Mouse (Mus musculus): Measurements from ENCODE around the gene Lgals3. TPM values are rescaled to one million over a fixed set of nuclear protein-coding genes. Genes with fewer than 3 reads are reported as not detected.
"Not testable (repeated sequence)": the region's sequence is repeated elsewhere in the genome, so short reads cannot be mapped to it uniquely, and the experiment has no call there.

Lgals3 gene
- 207 and 273 TPM in 2 replicates for polyA plus RNA-seq (2015; fragmentation: Nextera tagmentation; extraction: Ambion mirVana)

GRCm38 (mm10) chr14:47367461-47367860 is at the start of gene Lgals3:
Lgals3 (plus strand) TSS chr14:47367751.
- H3K36me3 ChIP-seq (ENCODE audit: control insufficient read depth, insufficient read depth) = no peaks in the 10 kb centered on the region
- H3K4me2 ChIP-seq (replicated peaks; ENCODE audit: low read depth) = peak within 1 kb of the TSS; percentile 17; the same call in 1 of the 2 replicates
- peaks cover 13% of the 10 kb centered on the region; the same call in 1 of the 2 replicates for H3K4me1 ChIP-seq (replicated peaks; ENCODE audit: control insufficient read depth, insufficient read depth, low read length)
- H3K27ac ChIP-seq (ENCODE audit: low read depth, low read length) = peak within 1 kb of the TSS; percentile 70
- H3K9me3 ChIP-seq (ENCODE audit: control insufficient read depth) = no peaks in the 10 kb centered on the region
- ATAC-seq = no peak
- no peak for TF ChIP-seq CTCF (IDR thresholded peaks at IDR 0.05; ENCODE audit: low read depth)
- 32% methylated on average over 9 of the region's 9 CpGs for WGBS
- no peaks in the 10 kb centered on the region for H3K27me3 ChIP-seq (replicated peaks; ENCODE audit: control insufficient read depth, insufficient read depth, low read length)
- no peak within 1 kb of the TSS for H3K9ac ChIP-seq (ENCODE audit: low read depth, low read length)
- no peak within 1 kb of the TSS for H3K4me3 ChIP-seq (ENCODE audit: low read depth, low read length)

GRCm38 (mm10) chr14:47319362-47319761 is 48.2 kb upstream of the Lgals3 start:
- 61% methylated on average over 5 of the region's 5 CpGs for WGBS
- Histone ChIP-seq H3K27me3 (replicated peaks; ENCODE audit: control insufficient read depth, insufficient read depth, low read length) (no peaks in the 10 kb centered on the region), H3K27ac (ENCODE audit: low read depth, low read length) (no peak overlapping the region; the same call in 1 of the 2 replicates), H3K4me1 (replicated peaks; ENCODE audit: control insufficient read depth, insufficient read depth, low read length) (no peaks in the 10 kb centered on the region), H3K36me3 (ENCODE audit: control insufficient read depth, insufficient read depth) (peaks cover 26% of the 10 kb centered on the region), H3K9ac (ENCODE audit: low read depth, low read length) (no peak overlapping the region), H3K4me2 (replicated peaks; ENCODE audit: low read depth) (no peak overlapping the region), H3K4me3 (ENCODE audit: low read depth, low read length) (no peak overlapping the region), H3K9me3 (ENCODE audit: control insufficient read depth) (no peaks in the 10 kb centered on the region)
- 0 out of 2 replicates have a peak, but pooled peaks have one; percentile 39 for ATAC-seq
- TF ChIP-seq CTCF (IDR thresholded peaks at IDR 0.05; ENCODE audit: low read depth) = no peak

GRCm38 (mm10) chr14:47321581-47321980 is 46.0 kb upstream of the Lgals3 start:
- peaks cover 20% of the 10 kb centered on the region for H3K36me3 ChIP-seq (ENCODE audit: control insufficient read depth, insufficient read depth)
- H3K27ac ChIP-seq (ENCODE audit: low read depth, low read length); H3K4me3 ChIP-seq (ENCODE audit: low read depth, low read length); H3K9ac ChIP-seq (ENCODE audit: low read depth, low read length); ATAC-seq; H3K4me2 ChIP-seq (replicated peaks; ENCODE audit: low read depth); H3K9me3 ChIP-seq (ENCODE audit: control insufficient read depth); H3K27me3 ChIP-seq (replicated peaks; ENCODE audit: control insufficient read depth, insufficient read depth, low read length); H3K4me1 ChIP-seq (replicated peaks; ENCODE audit: control insufficient read depth, insufficient read depth, low read length): not testable (repeated sequence)
- 90% methylated on average over 6 of the region's 8 CpGs for WGBS

- no peaks in the 10 kb centered on the region for H3K4me1 ChIP-seq (replicated peaks; ENCODE audit: control insufficient read depth, insufficient read depth, low read length)
- no peak overlapping the region for H3K27ac ChIP-seq (ENCODE audit: low read depth, low read length)
- no peak for ATAC-seq
- H3K9me3 ChIP-seq (ENCODE audit: control insufficient read depth) = no peaks in the 10 kb centered on the region
- H3K4me3 ChIP-seq (ENCODE audit: low read depth, low read length) = no peak overlapping the region
- no peaks in the 10 kb centered on the region for H3K27me3 ChIP-seq (replicated peaks; ENCODE audit: control insufficient read depth, insufficient read depth, low read length)
- H3K9ac ChIP-seq (ENCODE audit: low read depth, low read length) = no peak overlapping the region
- no peak overlapping the region for H3K4me2 ChIP-seq (replicated peaks; ENCODE audit: low read depth)
- TF ChIP-seq CTCF (IDR thresholded peaks at IDR 0.05; ENCODE audit: low read depth) = no peak
- 83% methylated on average over 9 of the region's 9 CpGs for WGBS
- peaks cover 6% of the 10 kb centered on the region; the same call in 1 of the 2 replicates for H3K36me3 ChIP-seq (ENCODE audit: control insufficient read depth, insufficient read depth)
Observed at GRCm38 (mm10) chr14:47325965-47326761, 41.4 kb upstream of the Lgals3 start.

- Histone ChIP-seq H3K9me3 (ENCODE audit: control insufficient read depth) (no peaks in the 10 kb centered on the region), H3K36me3 (ENCODE audit: control insufficient read depth, insufficient read depth) (peaks cover 6% of the 10 kb centered on the region; the same call in 1 of the 2 replicates), H3K4me1 (replicated peaks; ENCODE audit: control insufficient read depth, insufficient read depth, low read length) (no peaks in the 10 kb centered on the region), H3K27me3 (replicated peaks; ENCODE audit: control insufficient read depth, insufficient read depth, low read length) (no peaks in the 10 kb centered on the region), H3K27ac (ENCODE audit: low read depth, low read length) (no peak overlapping the region), H3K4me3 (ENCODE audit: low read depth, low read length) (no peak overlapping the region), H3K4me2 (replicated peaks; ENCODE audit: low read depth) (no peak overlapping the region), H3K9ac (ENCODE audit: low read depth, low read length) (no peak overlapping the region)
- TF ChIP-seq CTCF (IDR thresholded peaks at IDR 0.05; ENCODE audit: low read depth) = no peak
- 71% methylated on average over 5 of the region's 5 CpGs for WGBS
- ATAC-seq = peak; percentile 57
Observed at GRCm38 (mm10) chr14:47327347-47327746, 40.2 kb upstream of the Lgals3 start.

GRCm38 (mm10) chr14:47331920-47332319 is 35.6 kb upstream of the Lgals3 start:
- H3K36me3 ChIP-seq (ENCODE audit: control insufficient read depth, insufficient read depth) = no peaks in the 10 kb centered on the region
- no peak overlapping the region for H3K27ac ChIP-seq (ENCODE audit: low read depth, low read length)
- H3K9ac ChIP-seq (ENCODE audit: low read depth, low read length) = no peak overlapping the region
- no peak overlapping the region for H3K4me3 ChIP-seq (ENCODE audit: low read depth, low read length)
- no peak for TF ChIP-seq CTCF (IDR thresholded peaks at IDR 0.05; ENCODE audit: low read depth)
- no peaks in the 10 kb centered on the region for H3K9me3 ChIP-seq (ENCODE audit: control insufficient read depth)
- WGBS = 61% methylated on average over 5 of the region's 5 CpGs
- no peak overlapping the region for H3K4me2 ChIP-seq (replicated peaks; ENCODE audit: low read depth)
- no peak for ATAC-seq
- H3K27me3 ChIP-seq (replicated peaks; ENCODE audit: control insufficient read depth, insufficient read depth, low read length) = no peaks in the 10 kb centered on the region
- H3K4me1 ChIP-seq (replicated peaks; ENCODE audit: control insufficient read depth, insufficient read depth, low read length) = no peaks in the 10 kb centered on the region

Data from intestine, postnatal 0 days (tissue).